Mouse (Mus musculus) lung, postnatal 4 days (tissue): ENCODE results near the gene Dctn2.
"Not testable (repeated sequence)": the region's sequence is repeated elsewhere in the genome, so short reads cannot be mapped to it uniquely, and the experiment has no call there.

ENCODE experiments used
- DNase-seq, 2 experiments: peaks; one replicate each; pipeline ENCODE4 v3.0.0; 2021

Dctn2 gene

DNA sequence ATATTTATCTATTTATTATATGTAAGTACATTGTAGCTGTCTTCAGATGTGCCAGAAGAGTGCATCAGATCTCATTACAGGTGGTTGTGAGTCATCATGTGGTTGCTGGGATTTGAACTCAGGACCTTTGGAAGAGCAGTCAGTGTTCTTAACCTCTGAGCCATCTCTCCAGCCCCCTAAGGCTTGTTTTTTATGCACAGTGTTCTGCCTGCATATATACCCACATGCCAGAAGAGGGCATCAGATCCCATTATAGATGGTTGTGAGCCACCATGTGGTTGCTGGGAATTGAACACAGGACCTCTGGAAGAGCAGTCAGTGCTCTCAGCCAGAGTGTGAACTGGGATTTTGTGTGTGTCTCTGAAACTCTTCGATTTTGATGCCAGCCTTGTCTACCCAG is 48.8 kb downstream of the Dctn2 start:
- not testable (repeated sequence) for DNase-seq

DNA sequence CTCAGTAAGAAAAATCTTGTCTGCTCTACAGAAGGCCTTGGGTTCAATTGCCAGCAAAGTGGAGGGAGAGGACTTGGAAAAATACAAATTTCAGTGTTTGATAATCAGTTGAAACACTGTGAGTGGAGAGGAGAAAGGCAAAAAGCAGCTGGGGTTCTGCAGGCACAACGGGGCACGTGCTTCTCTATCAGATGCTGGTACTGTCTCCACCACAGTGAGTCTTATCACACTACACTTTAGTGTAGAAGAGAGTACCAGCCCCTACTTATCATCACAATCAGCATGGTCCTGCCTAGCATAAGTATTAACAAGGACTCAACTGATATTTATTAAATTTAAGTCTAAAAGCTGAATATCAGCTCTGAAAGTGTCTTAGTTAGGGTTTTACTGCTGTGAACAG is 51.1 kb downstream of the Dctn2 start:
- DNase-seq: no peak

DNA sequence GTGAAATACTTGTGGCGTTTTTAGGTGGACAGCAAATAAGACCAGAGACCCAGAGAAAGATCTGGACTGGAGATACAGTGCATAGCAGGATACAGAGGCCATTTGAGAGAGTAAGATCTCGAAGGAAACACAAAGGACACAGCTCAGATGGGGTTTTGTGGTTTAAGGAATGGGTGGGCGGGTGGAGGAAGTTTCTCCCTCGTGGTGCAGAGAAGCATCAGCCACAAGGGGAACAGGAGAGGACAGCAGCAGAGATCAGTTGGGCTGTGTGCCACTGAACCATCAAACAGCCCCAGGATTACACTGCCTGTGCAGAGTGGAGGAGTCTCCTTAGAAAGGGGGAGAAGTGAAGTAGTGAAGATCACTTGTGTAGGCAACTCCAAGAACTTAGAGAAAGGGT is 51.8 kb downstream of the Dctn2 start:
- DNase-seq: no peak

DNA sequence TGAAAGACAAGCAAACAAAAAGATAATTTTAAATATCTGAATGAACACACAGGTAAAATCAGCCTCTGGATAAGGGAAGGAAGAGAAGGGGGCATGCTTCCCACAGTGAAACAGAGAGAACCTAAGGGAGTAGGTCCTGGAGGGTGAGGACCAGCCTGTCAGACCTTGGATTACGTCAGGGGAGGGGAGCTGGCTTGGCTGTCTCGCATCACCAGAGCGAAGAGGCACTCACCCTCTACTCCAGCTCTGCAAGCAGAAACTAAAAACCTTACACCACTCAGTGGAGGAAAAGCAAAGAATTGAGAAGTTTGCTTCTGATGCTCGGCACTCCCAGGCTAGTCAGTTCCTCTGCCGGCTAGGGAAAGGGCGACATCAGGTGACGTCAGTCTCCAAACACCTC is 53.8 kb downstream of the Dctn2 start:
- no peak for DNase-seq

DNA sequence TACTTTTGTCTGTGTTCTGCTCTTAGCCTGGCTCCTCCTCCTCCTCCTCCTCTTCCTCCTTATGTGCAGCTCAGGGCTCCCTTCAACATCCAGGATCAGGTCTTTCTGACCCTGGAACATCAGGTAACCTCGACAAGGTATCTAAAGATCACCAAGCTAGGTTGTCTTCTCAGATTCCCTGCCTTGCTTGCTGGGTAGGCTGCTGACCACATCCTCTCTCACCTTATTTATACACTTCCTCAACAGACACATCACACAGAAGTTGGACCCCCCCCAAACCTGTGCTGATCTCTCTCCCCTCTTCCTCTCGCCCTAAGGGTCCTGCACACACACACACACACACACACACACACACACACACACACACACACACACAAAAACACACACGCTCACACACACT is 55.5 kb downstream of the Dctn2 start, which contains the start of gene Arhgap9:
Gene Arhgap9, plus strand, starts transcription at position 344 of the 400 bp plus-strand sequence.
- no peak for DNase-seq

DNA sequence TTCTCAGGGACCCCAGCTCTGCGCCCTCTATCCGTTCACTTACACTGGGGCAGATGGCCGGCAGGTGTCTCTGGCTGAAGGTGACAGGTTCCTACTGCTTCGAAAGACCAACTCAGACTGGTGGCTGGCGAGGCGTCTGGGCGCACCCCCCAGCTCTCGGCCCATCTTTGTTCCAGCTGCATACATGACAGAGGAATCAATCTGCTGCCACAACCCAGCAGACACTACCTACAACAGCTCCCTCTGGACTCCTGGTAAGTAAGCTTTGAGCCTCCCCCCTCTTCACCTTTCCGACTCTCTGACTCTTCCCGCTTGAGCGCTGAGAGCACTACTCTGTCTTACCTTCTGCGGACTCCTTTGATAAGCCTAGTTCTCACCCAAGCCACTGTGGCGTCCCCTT is 56.0 kb downstream of the Dctn2 start:
- no peak for DNase-seq

DNA sequence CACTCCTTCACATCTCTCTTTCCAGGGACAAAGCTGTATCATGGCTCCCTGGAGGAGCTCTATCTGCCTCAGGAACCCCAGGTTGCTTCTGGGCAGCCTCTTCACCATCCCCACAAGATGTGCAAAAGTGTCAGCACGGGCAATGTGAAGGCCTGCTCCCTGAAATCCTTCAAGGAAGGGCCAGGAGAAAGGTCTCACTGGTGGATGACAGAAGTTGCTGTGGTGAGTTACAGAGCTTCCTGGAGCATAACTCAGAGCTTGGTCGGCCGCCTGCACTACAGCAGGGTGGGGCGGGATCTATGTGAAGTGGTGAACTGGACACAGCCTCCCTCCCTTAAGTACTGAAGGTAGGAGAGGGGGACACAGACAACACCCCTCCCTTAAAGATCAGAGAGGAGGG is 56.5 kb downstream of the Dctn2 start:
- no peak for DNase-seq

DNA sequence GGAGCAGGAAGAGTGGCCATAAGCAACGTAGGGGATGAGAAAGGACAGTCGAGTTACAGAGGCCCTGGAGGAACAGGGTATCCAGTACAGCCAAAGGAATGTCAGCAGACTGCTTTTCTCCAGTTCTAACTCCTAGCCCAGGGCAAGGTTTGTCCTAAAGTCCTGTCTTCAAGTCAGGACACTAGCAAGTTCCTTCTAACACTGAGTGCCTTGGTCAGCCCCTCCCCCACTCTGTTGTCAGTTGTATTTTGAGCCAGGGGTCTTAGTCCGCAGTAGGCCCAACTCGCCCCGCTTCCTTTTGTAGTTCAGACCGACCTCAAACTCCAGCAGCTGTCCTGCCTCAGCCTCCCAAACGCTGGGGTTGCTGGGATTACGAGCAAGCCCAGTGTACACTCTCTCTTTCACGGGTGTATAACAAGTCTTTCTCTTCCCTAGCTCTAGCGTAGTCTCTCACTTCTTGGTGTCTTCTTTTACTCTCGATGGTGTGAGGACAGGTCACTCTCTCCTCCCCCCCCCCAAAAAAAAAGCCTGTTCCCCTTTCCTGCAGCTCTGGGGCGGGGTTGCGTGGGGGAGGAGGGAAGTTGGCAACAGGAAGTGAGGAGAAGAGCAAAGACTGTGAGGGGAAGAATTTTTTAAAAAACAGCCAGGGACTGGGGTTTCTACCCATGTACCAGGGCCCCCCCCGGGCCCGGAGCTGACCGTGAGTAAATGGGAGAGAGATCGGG is 57.1 kb downstream of the Dctn2 start:
- DNase-seq: peak; percentile 62 to 66

DNA sequence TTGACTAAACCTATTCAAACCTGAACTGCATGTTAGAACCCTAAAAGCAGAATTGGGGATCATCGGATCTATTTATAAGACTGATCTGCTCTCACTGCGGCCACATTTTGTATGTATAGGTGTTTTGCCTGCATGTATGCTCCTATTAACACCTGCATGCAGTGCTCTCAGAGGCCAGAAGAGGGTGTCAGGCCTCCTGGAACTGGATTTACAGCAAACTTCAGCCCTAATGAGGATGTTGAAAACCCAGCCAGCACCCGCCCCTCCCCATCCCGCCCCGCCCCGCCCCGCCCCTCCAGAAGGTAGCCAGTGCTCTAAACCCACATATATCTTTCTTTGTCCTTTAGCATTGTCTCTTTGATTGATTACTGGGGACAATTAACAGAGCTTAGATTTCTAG is 58.3 kb downstream of the Dctn2 start:
- DNase-seq: peak; percentile 64 to 79

DNA sequence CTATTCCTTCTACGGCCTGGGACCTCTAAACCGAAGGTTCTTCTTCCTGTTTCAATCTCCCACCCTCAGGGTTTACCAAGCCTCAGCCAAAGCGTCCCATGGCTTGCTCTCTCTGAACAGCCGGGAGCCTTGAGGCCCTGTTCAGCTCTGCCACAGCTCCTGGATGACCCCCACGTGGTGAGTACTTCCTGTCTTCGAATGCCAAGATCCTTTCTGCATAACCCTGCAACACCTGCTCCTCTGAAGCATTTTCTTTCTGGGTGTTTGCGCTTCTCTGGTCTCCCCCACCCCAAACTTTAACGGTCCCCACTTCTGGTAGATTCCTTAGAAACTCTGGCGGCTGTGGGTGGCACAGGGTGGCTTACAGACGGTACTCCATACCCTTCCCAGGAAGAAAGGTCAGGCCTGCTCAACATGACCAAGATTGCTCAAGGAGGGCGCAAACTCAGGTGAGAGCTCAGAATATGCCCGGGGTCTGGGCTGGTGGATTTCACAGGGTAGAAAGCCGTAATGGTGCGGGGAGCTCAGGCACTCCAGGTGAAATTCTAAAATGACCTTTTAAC is 59.4 kb downstream of the Dctn2 start:
- DNase-seq: no peak

DNA sequence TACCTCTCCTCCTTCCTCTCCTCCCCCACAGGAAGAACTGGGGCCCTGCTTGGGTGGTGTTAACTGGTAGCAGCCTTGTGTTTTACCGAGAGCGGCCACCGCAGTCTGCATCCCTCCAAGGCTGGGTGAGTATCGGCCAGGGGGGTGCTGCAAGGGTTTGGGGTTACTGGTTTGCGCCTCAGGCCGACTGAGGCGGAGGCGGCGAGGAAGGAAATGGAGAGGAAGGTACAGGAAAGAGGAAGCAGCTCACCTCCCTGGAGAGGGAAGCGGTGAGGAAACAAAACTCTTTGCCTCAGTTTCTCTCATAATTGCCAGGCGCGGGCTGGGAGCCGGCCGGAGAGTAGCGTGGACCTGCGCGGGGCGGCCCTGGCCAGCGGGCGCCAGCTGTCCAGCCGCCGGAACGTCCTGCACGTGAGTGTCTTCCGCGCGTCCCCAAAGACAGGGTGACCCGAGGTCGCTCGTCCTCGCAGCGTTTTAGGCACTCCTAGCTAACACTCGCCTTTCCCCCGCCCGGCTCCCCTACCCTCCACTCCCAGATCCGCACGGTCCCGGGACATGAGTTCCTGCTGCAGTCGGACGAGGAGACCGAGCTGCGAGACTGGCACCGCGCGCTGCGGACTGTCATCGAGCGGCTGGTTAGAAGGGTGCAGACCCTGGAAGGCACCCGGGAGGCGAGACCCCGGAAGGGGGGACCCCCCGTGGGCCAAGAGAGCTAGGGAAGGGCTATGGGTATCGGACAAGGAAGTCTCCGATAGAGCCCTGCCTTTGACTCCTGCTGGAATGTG is 60.0 kb downstream of the Dctn2 start:
- peak; percentile 32 to 40 for DNase-seq

DNA sequence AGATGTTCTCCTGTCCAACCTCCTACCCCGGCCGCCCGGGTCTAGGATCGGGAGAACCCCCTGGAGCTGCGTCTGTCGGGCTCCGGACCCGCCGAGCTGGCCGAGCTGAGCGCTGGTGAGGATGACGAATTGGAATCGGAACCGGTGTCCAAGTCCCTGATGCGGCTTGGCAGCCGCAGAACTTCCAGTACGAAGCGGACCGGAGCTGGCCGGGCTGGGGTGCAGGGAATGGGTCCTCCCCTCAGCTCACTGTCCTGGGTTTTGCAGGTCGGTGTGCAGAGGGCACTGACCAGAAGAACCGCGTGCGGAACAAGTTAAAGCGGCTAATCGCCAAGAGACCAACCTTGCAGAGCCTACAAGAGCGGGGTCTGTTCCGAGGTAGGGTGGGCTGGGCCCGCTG is 60.7 kb downstream of the Dctn2 start:
- peak in 1 of 2 experiments; percentile 37 for DNase-seq

DNA sequence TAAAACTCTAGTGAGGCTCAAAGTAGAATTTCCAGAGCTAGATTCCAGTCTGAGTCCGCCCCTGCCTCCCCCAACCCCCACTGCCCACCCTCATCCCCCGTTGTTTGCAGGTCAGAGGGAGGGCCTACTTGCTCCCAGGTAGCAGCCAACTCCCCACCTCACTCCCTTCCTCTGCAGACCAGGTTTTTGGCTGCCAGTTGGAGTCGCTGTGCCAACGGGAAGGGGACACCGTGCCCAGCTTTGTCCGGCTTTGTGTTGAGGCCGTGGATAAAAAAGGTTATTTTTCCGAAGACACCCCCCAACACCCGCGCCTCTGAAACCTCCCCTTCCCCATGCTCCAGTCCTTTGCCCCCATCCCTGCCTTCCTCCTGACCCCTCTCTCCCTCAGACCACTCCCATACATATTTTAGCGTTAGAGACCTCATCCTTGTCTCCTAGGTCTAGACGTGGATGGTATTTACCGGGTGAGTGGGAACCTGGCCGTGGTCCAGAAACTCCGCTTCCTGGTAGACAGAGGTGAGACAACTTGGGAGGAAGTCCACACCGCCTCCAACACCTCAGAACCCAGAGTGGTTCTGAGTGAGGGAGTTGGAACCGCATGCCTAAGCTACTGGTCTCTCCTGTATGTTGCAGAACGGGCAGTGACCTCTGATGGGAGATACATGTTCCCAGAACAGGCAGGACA is 61.4 kb downstream of the Dctn2 start:
- DNase-seq: no peak

DNA sequence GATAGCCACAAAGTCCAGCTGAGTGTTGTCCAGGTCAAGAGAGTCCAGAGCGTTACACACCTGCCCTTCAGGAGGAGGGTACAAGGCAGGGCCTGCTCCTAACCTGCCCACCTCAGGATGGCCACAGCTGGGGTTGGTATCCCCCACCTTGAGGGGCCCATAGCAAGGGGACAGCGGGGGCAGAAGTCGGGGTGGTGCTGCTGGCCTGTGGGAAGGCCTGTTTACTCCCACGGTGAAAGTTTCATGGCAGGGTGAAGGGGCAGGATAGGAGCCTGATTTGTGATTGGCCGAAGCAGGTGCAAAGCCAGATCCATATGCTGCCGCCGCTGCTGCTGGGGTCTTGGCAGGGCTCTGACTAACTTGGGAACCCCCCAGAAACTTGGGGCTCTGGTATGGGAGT is 64.0 kb downstream of the Dctn2 start:
- DNase-seq: no peak
